Mouse (Mus musculus): ENCODE data around the gene Gm4631. TPM values are rescaled to one million over a fixed set of nuclear protein-coding genes. Genes with fewer than 3 reads are reported as not detected.
"Not testable (repeated sequence)": the region's sequence is repeated elsewhere in the genome, so short reads cannot be mapped to it uniquely, and the experiment has no call there.

Gene Gm4631
- 18.4 and 19.3 TPM in 2 replicates for polyA plus RNA-seq (2014; fragmentation: Nextera tagmentation; extraction: Ambion mirVana)

DNA sequence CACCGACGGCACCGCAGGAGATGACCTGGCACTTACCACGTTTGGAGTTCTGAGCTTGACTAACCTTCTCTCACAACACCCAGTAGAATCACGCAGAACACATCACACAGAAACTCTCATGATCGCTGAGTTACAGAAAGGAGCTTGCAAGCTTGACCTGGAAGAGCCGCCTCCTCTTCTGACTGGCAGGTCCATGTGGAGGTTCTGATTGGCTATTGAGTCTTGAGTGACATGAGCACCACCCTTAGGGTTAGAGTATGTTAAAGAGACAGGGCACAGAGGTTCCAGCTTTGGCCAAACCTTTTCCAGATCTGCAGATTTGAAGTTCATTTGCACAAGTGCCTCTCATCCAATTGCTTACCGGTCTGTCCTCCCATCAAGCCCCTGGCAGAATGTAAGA, at the start of gene Gm4631:
Gm4631 (minus strand) TSS at position 101 of the 400 bp plus-strand sequence.
- not testable (repeated sequence) for H3K27me3 ChIP-seq (ENCODE audit: control insufficient read depth, insufficient read depth, low read length); H3K4me3 ChIP-seq (ENCODE audit: low read depth, low read length); H3K36me3 ChIP-seq (ENCODE audit: control insufficient read depth, insufficient read depth, low read length); H3K9me3 ChIP-seq (ENCODE audit: control insufficient read depth, low read length); H3K27ac ChIP-seq (ENCODE audit: low read depth, low read length); H3K4me1 ChIP-seq (ENCODE audit: control insufficient read depth, insufficient read depth, low read length); H3K9ac ChIP-seq (ENCODE audit: low read length); ATAC-seq (ENCODE audit: insufficient read depth, low FRiP score, low TSS enrichment); DNase-seq (ENCODE audit: low spot score); H3K4me2 ChIP-seq (ENCODE audit: low read depth)
- no CpG with 5 or more reads among the region's 8 CpGs for WGBS

- DNase-seq (ENCODE audit: low spot score); H3K9me3 ChIP-seq (ENCODE audit: control insufficient read depth, low read length); H3K36me3 ChIP-seq (ENCODE audit: control insufficient read depth, insufficient read depth, low read length); H3K4me3 ChIP-seq (ENCODE audit: low read depth, low read length); H3K27me3 ChIP-seq (ENCODE audit: control insufficient read depth, insufficient read depth, low read length); H3K4me1 ChIP-seq (ENCODE audit: control insufficient read depth, insufficient read depth, low read length); ATAC-seq (ENCODE audit: insufficient read depth, low FRiP score, low TSS enrichment); H3K27ac ChIP-seq (ENCODE audit: low read depth, low read length); H3K4me2 ChIP-seq (ENCODE audit: low read depth); H3K9ac ChIP-seq (ENCODE audit: low read length): not testable (repeated sequence)
- WGBS: no CpG with 5 or more reads among the region's 6 CpGs
Observed at GRCm38 (mm10) chr2:175372136-175372535, 34.1 kb upstream of the Gm4631 start, which contains the start of gene Zfp968. TSS of gene Zfp968 (plus strand) at chr2:175372436.

- DNase-seq (ENCODE audit: low spot score); H3K4me3 ChIP-seq (ENCODE audit: low read depth, low read length); H3K9me3 ChIP-seq (ENCODE audit: control insufficient read depth, low read length); H3K4me1 ChIP-seq (ENCODE audit: control insufficient read depth, insufficient read depth, low read length); H3K27me3 ChIP-seq (ENCODE audit: control insufficient read depth, insufficient read depth, low read length); H3K4me2 ChIP-seq (ENCODE audit: low read depth); ATAC-seq (ENCODE audit: insufficient read depth, low FRiP score, low TSS enrichment); H3K36me3 ChIP-seq (ENCODE audit: control insufficient read depth, insufficient read depth, low read length); H3K27ac ChIP-seq (ENCODE audit: low read depth, low read length); H3K9ac ChIP-seq (ENCODE audit: low read length): not testable (repeated sequence)
- WGBS: no CpG with 5 or more reads among the region's 6 CpGs
Observed at GRCm38 (mm10) chr2:175274825-175275224, 63.2 kb downstream of the Gm4631 start, which contains the start of gene Gm14440. TSS of gene Gm14440 (plus strand) at chr2:175275125.

Other genes starting within 250 kb of the Gm4631 start
- gene Gm14399, start 196.2 kb downstream of the Gm4631 start, polyA plus RNA-seq (2014; fragmentation: Nextera tagmentation; extraction: Ambion mirVana): 3.0 and 3.5 TPM in 2 replicates
- 0.90 and 1.2 TPM in 2 replicates for gene Gm14443, start 162.3 kb downstream of the Gm4631 start, polyA plus RNA-seq (2014; fragmentation: Nextera tagmentation; extraction: Ambion mirVana)
- gene Gm14391, start 131.3 kb downstream of the Gm4631 start, polyA plus RNA-seq (2014; fragmentation: Nextera tagmentation; extraction: Ambion mirVana): 9.9 and 10.4 TPM in 2 replicates
- 0.52 TPM in 1 of 2 replicates, not detected in the other for gene Gm14440, start 63.1 kb downstream of the Gm4631 start, polyA plus RNA-seq (2014; fragmentation: Nextera tagmentation; extraction: Ambion mirVana)
- gene Zfp968, start 34.2 kb upstream of the Gm4631 start, polyA plus RNA-seq (2014; fragmentation: Nextera tagmentation; extraction: Ambion mirVana): 4.2 and 5.6 TPM in 2 replicates
- gene Gm4724, start 97.6 kb upstream of the Gm4631 start, polyA plus RNA-seq (2014; fragmentation: Nextera tagmentation; extraction: Ambion mirVana): 21.1 and 28.3 TPM in 2 replicates
- gene Zfp965, start 131.8 kb upstream of the Gm4631 start, polyA plus RNA-seq (2014; fragmentation: Nextera tagmentation; extraction: Ambion mirVana): 6.7 and 8.2 TPM in 2 replicates

Data from neural tube, embryonic 11.5 days (tissue).